Mouse (Mus musculus): Measurements from ENCODE around the gene Paqr4. TPM values are rescaled to one million over a fixed set of nuclear protein-coding genes. Genes with fewer than 3 reads are reported as not detected.

Gene Paqr4
- polyA plus RNA-seq, 1 experiment from 2014 or later, result 27.6 TPM

DNA sequence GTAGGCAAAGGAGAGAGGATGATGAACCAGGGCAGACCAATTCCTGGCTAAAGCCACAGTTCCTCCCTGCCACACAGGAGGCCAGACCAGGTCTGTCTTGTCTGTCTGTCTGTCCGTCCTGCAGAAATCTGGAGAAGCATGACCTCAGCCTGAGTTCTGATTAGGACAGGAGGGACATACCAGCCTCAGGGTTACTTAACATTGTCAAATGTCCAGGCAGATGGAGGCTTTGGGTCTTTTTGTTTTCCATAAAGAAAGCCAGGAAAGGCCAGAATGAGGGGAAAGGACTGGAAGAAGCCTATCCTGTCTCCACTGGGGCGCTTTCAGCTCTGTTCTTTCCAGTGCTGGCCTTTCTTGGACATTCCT is 1.8 kb downstream of the Paqr4 start:
- Histone ChIP-seq H3K4me1 (peaks cover 46% of the 10 kb centered on the region), H3K27ac (replicated peaks) (peak overlapping the region; percentile 89), H3K36me3 (peaks cover 41% of the 10 kb centered on the region), H3K9me3 (replicated peaks) (0 out of 2 replicates have a peak, but pooled peaks cover 2% of the 10 kb centered on the region), H3K4me3 (peak overlapping the region; percentile 80), H3K27me3 (ENCODE audit: low read depth, poor library complexity, severe bottlenecking) (peaks cover 71% of the 10 kb centered on the region)
- DNase-seq (ENCODE audit: low spot score), result no peak
- 37% methylated on average over 2 of the region's 2 CpGs for WGBS

DNA sequence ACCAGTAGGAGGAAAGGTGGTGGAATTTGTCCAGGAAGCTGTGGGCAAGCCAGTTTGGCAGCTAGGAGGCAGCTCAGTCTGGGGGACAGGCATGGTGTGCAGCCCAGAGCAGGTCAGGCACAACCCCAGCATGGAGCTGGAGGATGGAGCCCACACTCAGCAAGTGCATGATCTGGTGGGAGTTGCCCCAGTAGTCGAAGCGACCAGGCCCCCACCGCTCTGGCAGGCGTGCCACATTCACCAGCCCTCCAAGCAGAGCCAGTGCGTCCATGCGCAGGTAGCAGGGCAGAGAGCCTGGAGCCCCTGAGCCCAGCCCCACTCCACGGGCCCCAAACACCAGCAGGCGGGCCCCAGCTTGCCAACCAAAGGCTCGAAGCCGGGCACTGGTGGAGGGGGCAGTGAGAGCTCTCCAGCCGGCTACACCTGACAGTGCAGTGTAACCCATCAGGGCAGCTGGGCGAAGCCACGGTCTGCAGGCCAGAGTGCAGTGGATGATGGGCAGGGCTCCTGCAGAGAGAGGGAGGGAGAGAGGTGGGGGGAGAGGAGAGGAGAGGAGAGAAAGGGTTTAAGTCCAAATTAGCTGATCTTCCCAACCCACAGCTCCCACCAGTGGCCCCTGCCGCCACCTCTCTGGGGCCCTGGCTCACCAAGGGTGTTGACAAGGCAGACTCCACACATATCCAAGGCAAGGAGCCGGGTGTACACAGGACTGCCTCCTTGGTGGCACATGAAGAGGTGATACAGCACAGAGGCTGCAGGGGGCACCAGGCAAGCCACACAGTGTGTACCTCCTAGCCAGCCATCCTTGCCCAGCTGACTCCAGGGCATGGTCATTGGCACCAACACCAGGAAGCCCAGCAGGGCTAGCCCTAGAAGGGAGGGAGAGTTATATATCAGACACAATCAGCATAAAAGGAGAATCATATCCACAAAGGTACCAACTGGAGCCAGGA is 2.9 kb downstream of the Paqr4 start:
- H3K9me3 ChIP-seq (replicated peaks), result 0 out of 2 replicates have a peak, but pooled peaks cover 2% of the 10 kb centered on the region
- DNase-seq (ENCODE audit: low spot score), result no peak
- no peak overlapping the region for H3K27ac ChIP-seq (replicated peaks)
- peak overlapping the region; percentile 2; the same call in 1 of the 2 replicates for H3K4me3 ChIP-seq
- peaks cover 61% of the 10 kb centered on the region for H3K27me3 ChIP-seq (ENCODE audit: low read depth, poor library complexity, severe bottlenecking)
- WGBS, result 66% methylated on average over 15 of the region's 15 CpGs
- peaks cover 43% of the 10 kb centered on the region for H3K4me1 ChIP-seq
- H3K36me3 ChIP-seq, result peaks cover 52% of the 10 kb centered on the region

DNA sequence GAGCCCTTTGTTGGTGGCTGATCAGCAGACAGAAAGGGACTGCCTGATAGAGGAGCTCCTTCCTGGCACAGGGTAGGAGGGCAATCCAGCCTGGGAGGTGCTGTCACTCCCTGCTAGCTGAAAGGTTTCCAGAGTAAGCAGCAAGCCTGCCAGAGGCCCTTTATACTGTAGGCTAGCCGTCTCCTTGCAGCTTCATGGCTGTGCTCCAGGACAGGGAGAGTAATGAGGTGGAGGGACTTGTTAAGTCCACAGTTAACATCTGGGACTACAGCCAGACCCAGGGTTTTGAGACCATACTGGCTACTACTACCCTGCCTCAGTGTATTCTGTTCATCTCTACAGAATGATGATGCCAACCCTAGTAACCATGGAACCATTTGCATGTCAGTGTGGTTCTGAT is 6.3 kb downstream of the Paqr4 start:
- peaks cover 55% of the 10 kb centered on the region for H3K36me3 ChIP-seq
- no peaks in the 10 kb centered on the region for H3K9me3 ChIP-seq (replicated peaks)
- no peak overlapping the region for H3K27ac ChIP-seq (replicated peaks)
- no peak for DNase-seq (ENCODE audit: low spot score)
- H3K4me1 ChIP-seq, result peaks cover 20% of the 10 kb centered on the region
- peaks cover 28% of the 10 kb centered on the region for H3K27me3 ChIP-seq (ENCODE audit: low read depth, poor library complexity, severe bottlenecking)
- no peak overlapping the region for H3K4me3 ChIP-seq
- 96% methylated on average over 1 of the region's 1 CpGs for WGBS

DNA sequence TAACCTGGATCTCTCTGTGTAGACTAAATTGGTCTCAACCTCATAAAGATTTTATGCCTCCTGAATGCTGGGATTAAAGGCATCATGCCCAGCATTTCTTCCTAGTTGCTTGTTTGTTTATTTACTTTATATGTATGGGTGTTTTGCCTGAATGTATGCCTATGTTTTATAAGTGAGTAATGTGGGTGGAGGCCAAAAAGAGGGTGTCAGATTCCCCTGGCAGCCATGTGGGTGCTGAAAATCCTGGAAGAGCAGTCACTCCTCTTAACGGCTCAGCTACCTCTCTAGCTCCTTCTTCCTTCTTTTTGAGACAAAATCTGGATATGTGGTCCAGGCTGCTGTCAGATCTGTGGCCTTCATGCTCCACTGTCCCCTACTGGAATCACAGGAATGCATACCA is 10.2 kb downstream of the Paqr4 start:
- WGBS, result 72% methylated on average over 1 of the region's 1 CpGs
- peaks cover 29% of the 10 kb centered on the region for H3K36me3 ChIP-seq
- no peak overlapping the region for H3K27ac ChIP-seq (replicated peaks)
- peaks cover 22% of the 10 kb centered on the region for H3K4me1 ChIP-seq
- no peaks in the 10 kb centered on the region; the same call in 1 of the 2 replicates for H3K27me3 ChIP-seq (ENCODE audit: low read depth, poor library complexity, severe bottlenecking)
- H3K4me3 ChIP-seq, result no peak overlapping the region
- DNase-seq (ENCODE audit: low spot score), result no peak
- H3K9me3 ChIP-seq (replicated peaks), result no peaks in the 10 kb centered on the region

DNA sequence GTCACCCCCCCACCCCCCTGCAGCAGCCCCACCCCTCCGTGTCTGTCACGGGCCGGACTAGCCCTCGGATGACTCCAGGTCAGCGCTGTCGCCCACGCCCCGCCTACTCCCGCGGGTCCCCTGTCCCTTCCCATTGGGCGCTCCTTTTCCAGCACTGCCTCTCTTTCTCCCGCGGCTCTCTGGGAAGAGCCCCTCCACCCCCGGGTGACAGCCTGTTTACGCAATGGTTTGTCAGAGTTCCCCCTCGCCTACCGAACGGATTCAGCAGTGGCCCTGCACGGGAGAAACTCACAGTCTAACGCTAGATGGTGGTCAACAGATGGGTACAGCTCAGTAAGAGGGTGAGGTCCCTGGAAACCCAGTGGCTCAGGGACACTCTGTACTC is 13.9 kb downstream of the Paqr4 start:
- Histone ChIP-seq H3K36me3 (no peaks in the 10 kb centered on the region), H3K9me3 (replicated peaks) (no peaks in the 10 kb centered on the region), H3K4me3 (peak overlapping the region; percentile 82), H3K27me3 (ENCODE audit: low read depth, poor library complexity, severe bottlenecking) (no peaks in the 10 kb centered on the region; the same call in 1 of the 2 replicates), H3K27ac (replicated peaks) (peak overlapping the region; percentile 89), H3K4me1 (peaks cover 24% of the 10 kb centered on the region)
- peak; percentile 87 for DNase-seq (ENCODE audit: low spot score)
- WGBS, result under 1% methylated on average over 20 of the region's 20 CpGs

DNA sequence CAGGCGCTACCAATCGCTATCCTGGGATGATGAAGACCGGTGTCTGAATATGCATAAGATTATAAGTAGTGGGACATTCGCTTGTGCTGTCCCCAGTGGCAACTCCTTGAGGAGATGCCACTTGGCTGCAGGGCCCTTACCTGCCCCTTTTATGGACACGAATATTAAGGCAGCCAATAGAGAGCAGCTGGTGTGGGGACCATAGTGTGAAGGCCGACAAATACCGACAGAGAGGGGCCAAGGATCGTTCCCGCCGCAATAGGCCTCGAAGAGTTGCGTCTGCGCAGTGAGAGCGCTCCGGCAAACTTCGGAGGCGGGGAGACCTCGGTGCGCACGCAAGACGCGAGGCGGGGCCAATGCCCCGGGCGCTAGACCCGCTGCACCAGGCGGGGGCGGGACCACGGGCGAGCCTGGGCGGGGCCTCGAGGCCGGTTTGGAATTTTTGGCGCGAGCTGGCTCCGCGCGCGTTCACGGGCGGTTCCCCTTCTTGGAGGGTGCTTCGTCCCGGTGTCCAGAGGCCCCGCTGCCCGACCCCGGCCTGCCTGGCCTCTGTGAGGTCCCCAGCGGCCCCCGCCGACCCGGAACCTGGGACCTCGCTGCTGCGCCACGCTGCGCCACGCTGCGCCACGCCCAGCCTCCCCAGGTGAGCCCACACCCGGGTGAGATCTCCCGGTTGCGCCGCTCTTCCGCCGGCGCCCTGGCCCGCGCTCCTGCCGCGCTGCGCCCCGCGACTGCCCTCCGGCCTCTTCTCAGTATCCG is 14.5 kb downstream of the Paqr4 start, which contains the start of gene Pkmyt1:
Gene Pkmyt1, plus strand, starts transcription at position 338 of the 759 bp plus-strand sequence.
- H3K27me3 ChIP-seq (ENCODE audit: low read depth, poor library complexity, severe bottlenecking), result no peaks in the 10 kb centered on the region; the same call in 1 of the 2 replicates
- no peaks in the 10 kb centered on the region for H3K9me3 ChIP-seq (replicated peaks)
- peak; percentile 95 for DNase-seq (ENCODE audit: low spot score)
- peak within 1 kb of the TSS; percentile 82 for H3K4me3 ChIP-seq
- no peaks in the 10 kb centered on the region for H3K36me3 ChIP-seq
- peak within 1 kb of the TSS; percentile 89 for H3K27ac ChIP-seq (replicated peaks)
- WGBS, result 1% methylated on average over 73 of the region's 73 CpGs
- peaks cover 24% of the 10 kb centered on the region for H3K4me1 ChIP-seq

DNA sequence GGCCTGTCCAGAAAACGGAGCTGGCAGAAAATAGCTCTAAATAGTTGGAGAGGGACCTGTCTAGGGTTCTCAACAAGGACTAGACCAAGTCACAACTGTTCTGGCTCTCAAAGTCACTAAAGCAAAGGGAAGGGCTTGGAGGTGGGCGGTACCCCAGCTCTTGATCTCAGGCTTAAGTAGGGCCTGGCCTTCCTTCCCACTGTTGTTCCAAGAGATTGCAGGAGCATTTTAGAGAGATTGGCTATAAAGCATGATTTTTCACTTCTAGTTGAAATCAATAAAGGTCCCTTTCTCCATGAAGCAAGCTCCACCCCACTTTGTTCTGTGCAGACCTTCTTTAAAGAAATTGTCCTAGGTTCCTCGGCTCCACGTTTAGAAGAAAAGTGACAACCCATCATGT is 15.2 kb downstream of the Paqr4 start:
- Histone ChIP-seq H3K27ac (replicated peaks) (peak overlapping the region; percentile 89), H3K9me3 (replicated peaks) (no peaks in the 10 kb centered on the region), H3K36me3 (no peaks in the 10 kb centered on the region), H3K27me3 (ENCODE audit: low read depth, poor library complexity, severe bottlenecking) (no peaks in the 10 kb centered on the region; the same call in 1 of the 2 replicates), H3K4me1 (peaks cover 24% of the 10 kb centered on the region), H3K4me3 (peak overlapping the region; percentile 82)
- WGBS, result 70% methylated on average over 4 of the region's 4 CpGs
- DNase-seq (ENCODE audit: low spot score), result no peak

DNA sequence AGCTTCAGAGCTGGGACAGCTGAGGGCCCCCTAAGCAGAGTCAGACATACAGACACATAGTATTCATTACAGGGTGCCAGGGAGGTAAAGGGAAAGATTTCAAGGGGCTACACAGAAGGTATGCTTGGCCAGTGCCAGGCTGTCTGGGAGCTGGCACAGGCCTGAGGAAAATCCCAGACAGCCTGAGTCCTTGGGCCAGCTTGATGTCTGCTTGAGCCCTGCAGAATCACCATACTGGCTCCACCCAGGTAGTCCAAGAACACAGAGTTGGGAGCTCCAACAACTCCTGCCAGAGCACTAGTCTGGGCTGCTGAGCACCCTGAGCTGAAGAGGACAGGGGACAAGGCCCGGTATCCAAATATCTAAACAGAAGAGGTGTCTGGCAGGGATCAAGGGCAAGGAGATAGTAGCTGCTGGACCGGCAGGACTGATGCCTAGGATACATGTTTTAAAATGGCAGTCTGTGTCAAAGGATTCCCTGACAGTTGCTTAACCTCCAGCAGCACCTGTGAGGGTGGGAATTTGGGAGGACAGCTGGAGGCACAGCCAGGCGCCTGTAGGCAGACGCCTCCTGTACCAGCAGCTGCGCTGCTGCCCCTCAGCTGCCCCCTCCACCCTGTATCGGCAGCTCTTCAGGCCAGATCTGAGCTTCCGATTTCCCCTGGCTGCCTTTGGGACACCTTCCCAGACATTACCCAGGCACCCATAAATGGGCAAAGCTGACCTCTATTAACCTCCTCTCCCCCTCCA is 18.1 kb downstream of the Paqr4 start, which contains the start of gene 1520401A03Rik:
Gene 1520401A03Rik, minus strand, starts transcription at position 408 of the 750 bp plus-strand sequence.
- DNase-seq (ENCODE audit: low spot score), result no peak
- Histone ChIP-seq H3K36me3 (no peaks in the 10 kb centered on the region), H3K4me1 (peaks cover 20% of the 10 kb centered on the region), H3K27me3 (ENCODE audit: low read depth, poor library complexity, severe bottlenecking) (no peaks in the 10 kb centered on the region; the same call in 1 of the 2 replicates), H3K4me3 (no peak within 1 kb of the TSS), H3K9me3 (replicated peaks) (no peaks in the 10 kb centered on the region), H3K27ac (replicated peaks) (no peak within 1 kb of the TSS)
- 71% methylated on average over 7 of the region's 7 CpGs for WGBS

DNA sequence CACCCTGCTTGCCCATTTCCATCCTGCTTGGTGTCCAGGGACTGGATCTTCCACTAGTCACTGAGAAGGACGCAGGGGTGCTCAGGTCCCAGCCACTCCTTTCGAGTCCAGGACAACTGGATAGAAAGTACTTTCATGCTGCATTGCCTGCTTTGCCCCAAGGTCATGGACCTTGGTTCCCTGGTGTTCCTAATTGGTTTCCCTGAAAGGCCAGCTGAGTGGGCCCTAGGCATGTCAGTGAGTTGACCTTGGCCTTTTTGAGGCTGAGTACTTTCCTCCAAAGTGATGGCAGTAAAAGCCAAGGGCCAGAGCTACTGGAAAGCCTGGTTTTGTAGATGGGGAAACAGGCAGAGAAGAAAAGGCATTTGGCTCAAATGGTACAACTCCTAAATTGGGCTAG is 18.8 kb downstream of the Paqr4 start:
- Histone ChIP-seq H3K36me3 (no peaks in the 10 kb centered on the region), H3K27ac (replicated peaks) (no peak overlapping the region), H3K4me1 (peaks cover 14% of the 10 kb centered on the region), H3K27me3 (ENCODE audit: low read depth, poor library complexity, severe bottlenecking) (no peaks in the 10 kb centered on the region; the same call in 1 of the 2 replicates), H3K9me3 (replicated peaks) (no peaks in the 10 kb centered on the region), H3K4me3 (no peak overlapping the region)
- DNase-seq (ENCODE audit: low spot score), result no peak
- 85% methylated on average over 2 of the region's 2 CpGs for WGBS

DNA sequence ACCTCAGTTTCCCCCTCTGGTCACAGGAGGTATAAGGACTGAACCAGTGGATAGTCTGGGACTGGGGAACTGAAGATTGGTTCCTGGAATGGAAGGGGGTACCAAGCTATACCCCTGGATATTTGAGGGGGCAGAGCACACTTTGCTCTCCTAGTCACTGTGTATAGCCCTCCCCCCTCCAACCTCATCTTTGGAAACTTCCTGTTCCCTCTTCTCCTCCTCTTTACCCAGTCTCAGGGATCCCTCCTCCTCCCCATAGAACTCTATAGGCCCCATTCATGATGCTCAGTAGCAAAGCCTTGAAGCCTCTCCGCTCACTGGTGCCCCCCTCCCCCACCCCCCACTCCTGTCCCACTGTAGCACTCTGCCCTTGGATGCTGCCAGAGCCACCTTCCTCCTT is 21.2 kb downstream of the Paqr4 start:
- WGBS, result 36% methylated on average over 1 of the region's 1 CpGs
- no peak for DNase-seq (ENCODE audit: low spot score)
- H3K4me3 ChIP-seq, result no peak overlapping the region

DNA sequence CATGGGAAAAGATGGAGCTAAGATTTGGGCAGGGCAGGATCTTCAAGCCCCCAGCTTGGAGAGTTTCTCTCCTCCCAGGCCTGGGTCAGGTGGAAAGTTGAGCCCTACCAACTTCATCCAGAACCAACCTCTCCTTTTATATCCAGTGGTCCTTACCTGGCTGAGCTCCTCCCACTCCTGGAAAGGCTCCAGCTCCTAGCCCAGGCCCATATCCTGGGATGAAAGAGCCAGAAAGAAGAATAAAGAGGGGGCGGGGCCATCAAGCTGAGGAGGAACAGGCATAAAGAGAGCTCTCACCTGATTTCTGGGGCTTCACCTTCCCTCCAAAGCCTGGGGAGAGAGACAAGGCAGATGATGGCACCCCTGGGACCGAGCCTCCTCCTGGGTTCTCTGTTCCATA is 23.7 kb downstream of the Paqr4 start:
- Histone ChIP-seq H3K27me3 (ENCODE audit: low read depth, poor library complexity, severe bottlenecking) (no peaks in the 10 kb centered on the region), H3K36me3 (no peaks in the 10 kb centered on the region), H3K9me3 (replicated peaks) (no peaks in the 10 kb centered on the region), H3K27ac (replicated peaks) (no peak overlapping the region), H3K4me3 (no peak overlapping the region), H3K4me1 (no peaks in the 10 kb centered on the region)
- 69% methylated on average over 2 of the region's 2 CpGs for WGBS
- no peak for DNase-seq (ENCODE audit: low spot score)

More for the DNA sequence above, 21.2 kb downstream of the Paqr4 start:
- no peaks in the 10 kb centered on the region for H3K4me1 ChIP-seq
- H3K36me3 ChIP-seq, result no peaks in the 10 kb centered on the region
- H3K27me3 ChIP-seq (ENCODE audit: low read depth, poor library complexity, severe bottlenecking), result no peaks in the 10 kb centered on the region
- H3K27ac ChIP-seq (replicated peaks), result no peak overlapping the region
- H3K9me3 ChIP-seq (replicated peaks), result no peaks in the 10 kb centered on the region

DNA sequence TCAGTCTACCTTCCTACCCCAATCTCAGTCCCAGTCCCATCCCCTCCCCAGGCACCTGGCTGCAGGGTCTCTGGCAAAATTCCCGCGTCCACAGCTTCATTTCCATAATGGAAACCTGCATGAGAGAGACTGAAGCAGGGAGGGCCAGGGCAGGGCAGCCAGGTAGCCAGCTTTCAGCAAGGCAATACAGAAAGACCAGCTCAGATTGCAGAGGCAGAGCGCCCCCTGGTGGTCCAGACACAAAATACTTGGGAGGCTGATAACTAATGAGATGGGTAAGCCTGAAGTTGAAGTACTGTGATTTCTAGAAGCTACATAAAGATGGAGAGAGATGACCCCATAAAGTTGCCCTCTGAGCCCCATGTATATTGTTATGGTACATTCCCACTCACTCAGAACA is 34.5 kb downstream of the Paqr4 start:
- Histone ChIP-seq H3K4me1 (no peaks in the 10 kb centered on the region), H3K36me3 (no peaks in the 10 kb centered on the region), H3K4me3 (no peak overlapping the region), H3K27ac (replicated peaks) (no peak overlapping the region), H3K27me3 (ENCODE audit: low read depth, poor library complexity, severe bottlenecking) (peaks cover 19% of the 10 kb centered on the region), H3K9me3 (replicated peaks) (no peaks in the 10 kb centered on the region)
- DNase-seq (ENCODE audit: low spot score), result peak; percentile 84
- WGBS, result 0% methylated on average over 3 of the region's 3 CpGs

Measured in midbrain, embryonic 10.5 days (tissue).